8 mouse cellular contexts compared by ENCODE assay signal in the genomic region with DNA sequence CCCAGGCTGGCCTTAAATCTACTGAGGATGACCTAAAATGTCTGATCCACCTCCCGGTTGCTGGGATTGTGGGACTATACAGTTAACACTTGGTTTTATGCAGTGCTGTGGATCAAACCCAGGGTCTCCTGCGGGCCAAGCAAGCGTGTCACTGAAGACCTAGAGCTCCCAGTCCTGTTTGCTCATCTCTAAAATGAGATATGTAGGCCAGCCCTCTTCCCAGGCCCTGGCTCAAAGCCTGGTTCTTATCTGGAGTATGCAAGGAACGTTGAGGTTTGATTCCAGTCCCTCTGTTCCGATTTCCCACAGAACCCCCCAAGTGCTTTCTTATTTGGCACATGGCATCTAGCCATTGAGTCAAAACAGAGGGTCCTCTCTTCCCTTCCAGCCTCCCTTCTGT.
DNase-seq lines count a peak whose midpoint lies in the region; ATAC-seq lines count a peak whose summit lies in the region.

No protein-coding gene starts in this region.

- peak overlapping the region; percentile 81; the same call in 1 of the 2 replicates for H3K27ac ChIP-seq in forebrain, embryonic 15.5 days (replicated peaks)
- H3K27ac ChIP-seq in limb, embryonic 15.5 days, result peak overlapping the region; percentile 87; the same call in 1 of the 2 replicates
- H3K27ac ChIP-seq in neural tube, embryonic 14.5 days (ENCODE audit: low read depth, low read length), result 0 out of 2 replicates have a peak overlapping the region, but pooled peaks have one; percentile 56

- no peaks in the 10 kb centered on the region for H3K27me3 ChIP-seq in forebrain, embryonic 15.5 days
- H3K27me3 ChIP-seq in limb, embryonic 15.5 days, result no peaks in the 10 kb centered on the region
- H3K27me3 ChIP-seq in neural tube, embryonic 14.5 days (ENCODE audit: control insufficient read depth, insufficient read depth, low read length), result no peaks in the 10 kb centered on the region

- no peak for ATAC-seq in forebrain, embryonic 15.5 days (replicated peaks)
- no peak for ATAC-seq in limb, embryonic 15.5 days (ENCODE audit: insufficient number of reproducible peaks, low FRiP score, low TSS enrichment, low read depth)
- ATAC-seq in neural tube, embryonic 14.5 days (ENCODE audit: low read depth), result no peak

- peak; percentile 43 for DNase-seq in kidney, postnatal 10 days
- DNase-seq in kidney, postnatal 25 days, result no peak
- no peak for DNase-seq in spleen, postnatal 4 days (ENCODE audit: low spot score in 2 of 2)
- no peak for DNase-seq in embryo, embryonic 10.5 days (ENCODE audit: low spot score)
- DNase-seq in layer of hippocampus, adult 9-10 months (ENCODE audit: low spot score), result no peak

- no peaks in the 10 kb centered on the region for H3K36me3 ChIP-seq in forebrain, embryonic 15.5 days
- no peaks in the 10 kb centered on the region for H3K36me3 ChIP-seq in limb, embryonic 15.5 days
- H3K36me3 ChIP-seq in neural tube, embryonic 14.5 days (ENCODE audit: control insufficient read depth, insufficient read depth, low read length), result no peaks in the 10 kb centered on the region

- H3K4me2 ChIP-seq in forebrain, embryonic 15.5 days (replicated peaks), result no peak overlapping the region
- H3K4me2 ChIP-seq in limb, embryonic 15.5 days, result no peak overlapping the region
- H3K4me2 ChIP-seq in neural tube, embryonic 14.5 days (ENCODE audit: low read depth, low read length), result 0 out of 2 replicates have a peak overlapping the region, but pooled peaks have one; percentile 64

- no peak overlapping the region for H3K4me3 ChIP-seq in forebrain, embryonic 15.5 days
- no peak overlapping the region for H3K4me3 ChIP-seq in limb, embryonic 15.5 days
- no peak overlapping the region for H3K4me3 ChIP-seq in neural tube, embryonic 14.5 days (ENCODE audit: low read depth, low read length)

- no peak overlapping the region for H3K9ac ChIP-seq in forebrain, embryonic 15.5 days (replicated peaks)
- H3K9ac ChIP-seq in limb, embryonic 15.5 days, result no peak overlapping the region
- H3K9ac ChIP-seq in neural tube, embryonic 14.5 days (replicated peaks; ENCODE audit: low read depth, low read length), result no peak overlapping the region

- 77% methylated on average over 5 of the region's 5 CpGs for WGBS in forebrain, embryonic 15.5 days
- WGBS in limb, embryonic 15.5 days, result 79% methylated on average over 5 of the region's 5 CpGs
- WGBS in neural tube, embryonic 14.5 days, result 83% methylated on average over 5 of the region's 5 CpGs

- no peaks in the 10 kb centered on the region for H3K9me3 ChIP-seq in forebrain, embryonic 15.5 days
- no peaks in the 10 kb centered on the region for H3K9me3 ChIP-seq in limb, embryonic 15.5 days
- no peaks in the 10 kb centered on the region for H3K9me3 ChIP-seq in neural tube, embryonic 14.5 days (ENCODE audit: control insufficient read depth, low read length)

- H3K4me1 ChIP-seq in forebrain, embryonic 15.5 days, result peaks cover 38% of the 10 kb centered on the region
- peaks cover 38% of the 10 kb centered on the region for H3K4me1 ChIP-seq in limb, embryonic 15.5 days
- peaks cover 2% of the 10 kb centered on the region; the same call in 1 of the 2 replicates for H3K4me1 ChIP-seq in neural tube, embryonic 14.5 days (ENCODE audit: control insufficient read depth, insufficient read depth, low read length)
